Mouse (Mus musculus): ENCODE results near the gene Pagr1a. TPM values are rescaled to one million over a fixed set of nuclear protein-coding genes. Genes with fewer than 3 reads are reported as not detected.

Gene Pagr1a
- 103 and 104 TPM in 2 replicates for polyA plus RNA-seq (2016; fragmentation: Nextera tagmentation; extraction: Ambion mirVana)

- H3K4me1 ChIP-seq: peaks cover 84% of the 10 kb centered on the region
- peak; percentile 99 for DNase-seq (ENCODE audit: low spot score)
- peak within 1 kb of the TSS; percentile 96 for H3K27ac ChIP-seq (replicated peaks)
- H3K4me3 ChIP-seq: peak within 1 kb of the TSS; percentile 91
- no peaks in the 10 kb centered on the region for H3K27me3 ChIP-seq (ENCODE audit: low read depth, poor library complexity, severe bottlenecking)
- WGBS: 6% methylated on average over 39 of the region's 39 CpGs
- no peaks in the 10 kb centered on the region for H3K9me3 ChIP-seq (replicated peaks)
- peaks cover 45% of the 10 kb centered on the region for H3K36me3 ChIP-seq
These were observed at the start of gene Pagr1a for GRCm38 (mm10) chr7:127016971-127017949. Gene Pagr1a, minus strand, starts transcription at chr7:127017352.

GRCm38 (mm10) chr7:127066317-127066716, 49.2 kb upstream of the Pagr1a start:
- WGBS: 91% methylated on average over 4 of the region's 4 CpGs
- H3K4me1 ChIP-seq: 0 out of 2 replicates have a peak, but pooled peaks cover 3% of the 10 kb centered on the region
- no peak for DNase-seq (ENCODE audit: low spot score)

GRCm38 (mm10) chr7:127065538-127065937, 48.4 kb upstream of the Pagr1a start:
- DNase-seq (ENCODE audit: low spot score): no peak
- 89% methylated on average over 6 of the region's 6 CpGs for WGBS

More at GRCm38 (mm10) chr7:127066317-127066716, 49.2 kb upstream of the Pagr1a start:
- H3K27me3 ChIP-seq (ENCODE audit: low read depth, poor library complexity, severe bottlenecking): no peaks in the 10 kb centered on the region
- H3K9me3 ChIP-seq (replicated peaks): no peaks in the 10 kb centered on the region
- no peak overlapping the region for H3K4me3 ChIP-seq
- H3K36me3 ChIP-seq: no peaks in the 10 kb centered on the region
- H3K27ac ChIP-seq (replicated peaks): no peak overlapping the region

GRCm38 (mm10) chr7:127055026-127055585, 38.0 kb upstream of the Pagr1a start:
- no peaks in the 10 kb centered on the region for H3K36me3 ChIP-seq
- H3K9me3 ChIP-seq (replicated peaks): no peaks in the 10 kb centered on the region
- no peak overlapping the region for H3K4me3 ChIP-seq
- H3K27ac ChIP-seq (replicated peaks): no peak overlapping the region
- 76% methylated on average over 5 of the region's 5 CpGs for WGBS
- no peaks in the 10 kb centered on the region for H3K4me1 ChIP-seq
- DNase-seq (ENCODE audit: low spot score): no peak
- H3K27me3 ChIP-seq (ENCODE audit: low read depth, poor library complexity, severe bottlenecking): no peaks in the 10 kb centered on the region

More at GRCm38 (mm10) chr7:127065538-127065937, 48.4 kb upstream of the Pagr1a start:
- Histone ChIP-seq H3K27ac (replicated peaks) (no peak overlapping the region), H3K4me3 (no peak overlapping the region), H3K9me3 (replicated peaks) (no peaks in the 10 kb centered on the region), H3K4me1 (no peaks in the 10 kb centered on the region), H3K27me3 (ENCODE audit: low read depth, poor library complexity, severe bottlenecking) (no peaks in the 10 kb centered on the region), H3K36me3 (no peaks in the 10 kb centered on the region)

- DNase-seq (ENCODE audit: low spot score): peak; percentile 91
- Histone ChIP-seq H3K27ac (replicated peaks) (peak within 1 kb of the TSS; percentile 95), H3K4me1 (peaks cover 25% of the 10 kb centered on the region), H3K27me3 (ENCODE audit: low read depth, poor library complexity, severe bottlenecking) (no peaks in the 10 kb centered on the region), H3K36me3 (peaks cover 34% of the 10 kb centered on the region), H3K9me3 (replicated peaks) (no peaks in the 10 kb centered on the region), H3K4me3 (peak within 1 kb of the TSS; percentile 96)
- WGBS: under 1% methylated on average over 53 of the region's 53 CpGs
These were observed 24.9 kb upstream of the Pagr1a start, which contains the start of gene Kif22 for GRCm38 (mm10) chr7:127041851-127042672. Gene Kif22, minus strand, starts transcription at chr7:127042471.

- H3K4me1 ChIP-seq: peaks cover 10% of the 10 kb centered on the region
- H3K27me3 ChIP-seq (ENCODE audit: low read depth, poor library complexity, severe bottlenecking): no peaks in the 10 kb centered on the region
- 68% methylated on average over 1 of the region's 1 CpGs for WGBS
- H3K27ac ChIP-seq (replicated peaks): no peak overlapping the region
- H3K4me3 ChIP-seq: no peak overlapping the region
- no peaks in the 10 kb centered on the region for H3K9me3 ChIP-seq (replicated peaks)
- no peak for DNase-seq (ENCODE audit: low spot score)
- H3K36me3 ChIP-seq: peaks cover 85% of the 10 kb centered on the region
These were observed 14.1 kb upstream of the Pagr1a start for GRCm38 (mm10) chr7:127031244-127031643.

- DNase-seq (ENCODE audit: low spot score): no peak
- H3K4me1 ChIP-seq: peaks cover 15% of the 10 kb centered on the region
- no peaks in the 10 kb centered on the region for H3K27me3 ChIP-seq (ENCODE audit: low read depth, poor library complexity, severe bottlenecking)
- H3K4me3 ChIP-seq: no peak overlapping the region
- 97% methylated on average over 1 of the region's 1 CpGs for WGBS
- no peaks in the 10 kb centered on the region for H3K9me3 ChIP-seq (replicated peaks)
- no peak overlapping the region for H3K27ac ChIP-seq (replicated peaks)
- H3K36me3 ChIP-seq: peaks cover 81% of the 10 kb centered on the region
These were observed 13.0 kb upstream of the Pagr1a start for GRCm38 (mm10) chr7:127030172-127030571.

GRCm38 (mm10) chr7:127027885-127028284, 10.7 kb upstream of the Pagr1a start:
- no peaks in the 10 kb centered on the region for H3K9me3 ChIP-seq (replicated peaks)
- DNase-seq (ENCODE audit: low spot score): no peak
- H3K4me3 ChIP-seq: peak overlapping the region; percentile 88
- peak overlapping the region; percentile 100 for H3K27ac ChIP-seq (replicated peaks)
- peaks cover 81% of the 10 kb centered on the region for H3K36me3 ChIP-seq
- no peaks in the 10 kb centered on the region for H3K27me3 ChIP-seq (ENCODE audit: low read depth, poor library complexity, severe bottlenecking)
- H3K4me1 ChIP-seq: peaks cover 38% of the 10 kb centered on the region
- WGBS: 75% methylated on average over 8 of the region's 8 CpGs

GRCm38 (mm10) chr7:127026984-127027726, 10.0 kb upstream of the Pagr1a start, which contains the start of gene Maz:
Gene Maz, minus strand, starts transcription at chr7:127027037.
- Histone ChIP-seq H3K4me1 (peaks cover 45% of the 10 kb centered on the region), H3K4me3 (peak within 1 kb of the TSS; percentile 88), H3K27ac (replicated peaks) (peak within 1 kb of the TSS; percentile 100), H3K9me3 (replicated peaks) (no peaks in the 10 kb centered on the region), H3K36me3 (peaks cover 81% of the 10 kb centered on the region), H3K27me3 (ENCODE audit: low read depth, poor library complexity, severe bottlenecking) (no peaks in the 10 kb centered on the region)
- WGBS: under 1% methylated on average over 59 of the region's 63 CpGs
- peak; percentile 100 for DNase-seq (ENCODE audit: low spot score)

GRCm38 (mm10) chr7:127026616-127026983, 9.4 kb upstream of the Pagr1a start:
- WGBS: 0% methylated on average over 6 of the region's 48 CpGs
- Histone ChIP-seq H3K4me3 (peak overlapping the region; percentile 88), H3K36me3 (peaks cover 81% of the 10 kb centered on the region), H3K9me3 (replicated peaks) (no peaks in the 10 kb centered on the region), H3K27ac (replicated peaks) (peak overlapping the region; percentile 100), H3K27me3 (ENCODE audit: low read depth, poor library complexity, severe bottlenecking) (no peaks in the 10 kb centered on the region), H3K4me1 (peaks cover 51% of the 10 kb centered on the region)
- DNase-seq (ENCODE audit: low spot score): no peak

GRCm38 (mm10) chr7:127026161-127026600, 9.0 kb upstream of the Pagr1a start:
- 3% methylated on average over 40 of the region's 48 CpGs for WGBS
- H3K9me3 ChIP-seq (replicated peaks): no peaks in the 10 kb centered on the region
- peak overlapping the region; percentile 88 for H3K4me3 ChIP-seq
- peaks cover 79% of the 10 kb centered on the region for H3K36me3 ChIP-seq
- no peaks in the 10 kb centered on the region for H3K27me3 ChIP-seq (ENCODE audit: low read depth, poor library complexity, severe bottlenecking)
- DNase-seq (ENCODE audit: low spot score): peak; percentile 83
- peak overlapping the region; percentile 100 for H3K27ac ChIP-seq (replicated peaks)
- H3K4me1 ChIP-seq: peaks cover 55% of the 10 kb centered on the region

Measured in midbrain, embryonic 10.5 days (tissue).